Comparison of ENCODE assay signal across 11 mouse cellular contexts in the genomic region with DNA sequence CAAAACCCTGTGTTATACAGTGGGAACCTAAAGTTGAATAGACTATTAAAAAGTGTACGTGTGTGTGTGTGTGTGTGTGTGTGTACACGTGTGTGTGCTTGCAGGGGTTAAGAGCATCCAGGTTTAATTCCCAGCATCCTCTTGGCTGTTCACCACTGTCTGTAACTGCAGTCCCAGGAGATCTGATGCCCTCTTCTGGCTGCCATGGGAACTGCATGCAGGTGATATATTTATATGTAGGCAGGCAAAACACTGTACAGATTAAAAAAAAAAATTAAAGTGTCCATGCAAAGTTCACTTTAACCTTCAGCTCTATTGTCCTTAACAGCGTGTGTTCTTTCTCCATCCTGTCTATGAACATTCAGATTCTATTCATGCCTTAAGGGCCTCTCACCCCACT.
A peak's percentile ranks its signal among the peaks of the same experiment; 100 is the strongest.
DNase-seq lines count a peak whose midpoint lies in the region; ATAC-seq and TF ChIP-seq lines count a peak whose summit lies in the region.
"Had no signal": no experiment of that assay in that cellular context is flagged by ENCODE, and none has a peak within 500 bp of the region (broad histone marks: within the 10 kb centered on the region; RNA-seq: fewer than 3 reads in every experiment).

No protein-coding gene starts in this region.

- DNase-seq in cerebellum, postnatal 14 days, result peak; percentile 2 to 20
- no peak for DNase-seq in cerebellum, adult 11-12 months
- no peak for DNase-seq in left cerebral cortex, adult 2 months (ENCODE audit: extremely low spot score in 1 of 2, low spot score in 2 of 2)
- DNase-seq in left cerebral cortex, adult 9 months (ENCODE audit: low spot score in 2 of 2), result no peak
- DNase-seq in Patski (ENCODE audit: low read depth, low spot score) (no peak), adipocyte (ENCODE audit: low spot score) (no peak)
- no peak for DNase-seq in lung, postnatal 0 days (ENCODE audit: low spot score)
- no peak for DNase-seq in left cerebral cortex, postnatal 36 days (ENCODE audit: low spot score in 2 of 2)
- DNase-seq: heart, adult 18-20 months had no signal

- no peak overlapping the region for H3K27ac ChIP-seq in left cerebral cortex, adult 2 months
- no peak overlapping the region for H3K27ac ChIP-seq in lung, postnatal 0 days (ENCODE audit: low read length)
- H3K27ac ChIP-seq: lung, embryonic 15.5 days; neural tube, embryonic 12.5 days had no signal

- no peaks in the 10 kb centered on the region for H3K9me3 ChIP-seq in lung, postnatal 0 days (ENCODE audit: low read length)
- H3K9me3 ChIP-seq: lung, embryonic 15.5 days; neural tube, embryonic 12.5 days had no signal

- H3K9ac ChIP-seq in lung, postnatal 0 days (replicated peaks; ENCODE audit: low read depth), result no peak overlapping the region
- H3K9ac ChIP-seq: lung, embryonic 15.5 days; neural tube, embryonic 12.5 days had no signal

- no peak for ATAC-seq in Patski
- no peak for ATAC-seq in lung, postnatal 0 days

- POLR2A ChIA-PET in Patski (lab: Charles Lee), result no interaction called here

- CTCF ChIA-PET in Patski (lab: Charles Lee), result interaction anchor here (1.1 kb wide), 1 partner anchor 15 kb away, joined by 3 read pairs; no protein-coding TSS in a partner anchor

- no peak for TF ChIP-seq EP300 in lung, postnatal 0 days (IDR thresholded peaks at IDR 0.05)

- intact Hi-C loops in left cerebral cortex, adult 2 months (cut with DNase I), result no loop called here
- intact Hi-C loops in left cerebral cortex, postnatal 36 days (cut with DNase I), result no loop called here

- in situ Hi-C loops in Patski (cut with MboI; ENCODE audit: low pct_unique_long_range_greater_than_20kb), result loop anchor here (25.0 kb wide), 2 partner anchors 264 to 439 kb away; no protein-coding TSS in a partner anchor

- TF ChIP-seq CTCF in left cerebral cortex, adult 2 months (IDR thresholded peaks at IDR 0.05), result peak; percentile 24
- peak; percentile 60 for TF ChIP-seq CTCF in Patski (IDR thresholded peaks at IDR 0.05)
- peak; percentile 59 for TF ChIP-seq CTCF in lung, postnatal 0 days (IDR thresholded peaks at IDR 0.05)

- H3K36me3 ChIP-seq in lung, postnatal 0 days (ENCODE audit: insufficient read depth, low read length), result no peaks in the 10 kb centered on the region
- H3K36me3 ChIP-seq: lung, embryonic 15.5 days; neural tube, embryonic 12.5 days had no signal

- H3K4me2 ChIP-seq in lung, postnatal 0 days (replicated peaks; ENCODE audit: low read depth, low read length), result no peak overlapping the region
- H3K4me2 ChIP-seq: lung, embryonic 15.5 days; neural tube, embryonic 12.5 days had no signal

- H3K4me1 ChIP-seq in lung, postnatal 0 days (ENCODE audit: insufficient read depth, low read depth, low read length), result no peaks in the 10 kb centered on the region
- H3K4me1 ChIP-seq: lung, embryonic 15.5 days; neural tube, embryonic 12.5 days had no signal

- H3K27me3 ChIP-seq in Patski, result peaks cover 12% of the 10 kb centered on the region
- H3K27me3 ChIP-seq in lung, postnatal 0 days (replicated peaks; ENCODE audit: insufficient read depth, low read length), result no peaks in the 10 kb centered on the region
- H3K27me3 ChIP-seq: lung, embryonic 15.5 days; neural tube, embryonic 12.5 days had no signal

- no peak overlapping the region for H3K4me3 ChIP-seq in left cerebral cortex, adult 2 months
- no peak overlapping the region for H3K4me3 ChIP-seq in lung, postnatal 0 days (ENCODE audit: low read depth, low read length)
- H3K4me3 ChIP-seq: lung, embryonic 15.5 days; neural tube, embryonic 12.5 days had no signal

- 62% methylated on average over 3 of the region's 3 CpGs for WGBS in lung, postnatal 0 days

Comparison
In these comparisons a context has a peak if more than half of its experiments do, and no peak if none do; other contexts are left out.
1. DNase-seq: peak in cerebellum, postnatal 14 days (2 of 2); none in cerebellum, adult 11-12 months (single experiment), left cerebral cortex, adult 2 months (0 of 2), left cerebral cortex, adult 9 months (0 of 2), Patski (single experiment), lung, postnatal 0 days (single experiment), adipocyte (single experiment) and left cerebral cortex, postnatal 36 days (0 of 2).
2. Peak in every context shown above with its lines, with median percentiles within 50 percentile points of each other: CTCF ChIP-seq.